Mouse (Mus musculus): ENCODE results near the gene Stxbp6. TPM values are rescaled to one million over a fixed set of nuclear protein-coding genes. Genes with fewer than 3 reads are reported as not detected.

Stxbp6 gene
- total RNA-seq, 2 experiments from 2014 or later: 55.4 to 56.9 TPM

DNA sequence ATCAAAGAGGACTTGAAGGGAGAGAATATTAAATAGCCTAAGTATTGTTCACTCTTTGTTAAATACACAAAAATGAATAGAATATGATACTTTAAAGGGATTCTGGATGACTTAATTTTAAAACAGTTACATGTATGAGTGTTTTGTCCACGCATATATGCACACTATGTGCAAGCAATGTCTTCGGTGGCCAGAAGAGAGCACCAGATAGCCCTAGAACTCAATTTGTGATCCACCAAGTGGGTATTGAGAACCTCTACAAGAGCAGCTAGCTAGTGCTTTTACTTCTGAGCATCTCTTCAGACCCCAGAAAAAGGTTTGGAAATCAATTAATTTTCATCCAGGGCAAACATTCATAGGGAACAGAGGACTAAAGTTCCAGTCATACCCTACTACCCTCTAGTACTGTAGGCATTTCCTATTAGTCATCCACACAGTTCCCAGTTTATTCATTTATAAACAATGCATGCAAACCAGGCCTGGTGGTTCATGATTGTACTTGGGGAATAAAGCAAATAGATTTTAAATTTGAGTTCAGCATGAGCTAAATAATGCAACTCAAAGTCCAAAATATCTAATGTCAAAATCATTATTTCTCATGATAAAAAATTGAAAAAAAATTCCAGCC lies 64.4 kb downstream of the Stxbp6 start:
- no peak for DNase-seq (ENCODE audit: low spot score in 2 of 2)
- intact Hi-C loops (cut with DNase I): loop anchor here (2.0 kb wide), 1 partner anchor 63 kb away; no protein-coding TSS in a partner anchor

DNA sequence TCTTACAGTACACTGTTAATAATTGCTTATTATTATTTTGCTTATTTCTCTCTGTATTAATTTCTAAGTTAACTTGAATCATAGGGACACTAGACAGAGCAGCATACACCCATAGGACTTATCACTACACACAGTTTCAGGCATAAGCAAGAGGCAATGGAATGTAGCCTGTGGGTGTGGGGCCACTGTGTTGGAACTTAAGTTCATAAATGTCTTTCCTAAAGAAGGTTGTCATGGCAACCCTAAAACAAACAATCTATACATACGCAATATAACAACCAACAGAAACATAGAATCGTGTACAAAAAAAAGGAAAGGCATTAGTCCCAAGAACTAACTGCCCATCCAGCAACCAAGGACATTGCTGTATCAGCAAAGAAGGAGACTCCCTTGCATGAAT lies 67.9 kb downstream of the Stxbp6 start:
- intact Hi-C loops (cut with DNase I): no loop called here

DNA sequence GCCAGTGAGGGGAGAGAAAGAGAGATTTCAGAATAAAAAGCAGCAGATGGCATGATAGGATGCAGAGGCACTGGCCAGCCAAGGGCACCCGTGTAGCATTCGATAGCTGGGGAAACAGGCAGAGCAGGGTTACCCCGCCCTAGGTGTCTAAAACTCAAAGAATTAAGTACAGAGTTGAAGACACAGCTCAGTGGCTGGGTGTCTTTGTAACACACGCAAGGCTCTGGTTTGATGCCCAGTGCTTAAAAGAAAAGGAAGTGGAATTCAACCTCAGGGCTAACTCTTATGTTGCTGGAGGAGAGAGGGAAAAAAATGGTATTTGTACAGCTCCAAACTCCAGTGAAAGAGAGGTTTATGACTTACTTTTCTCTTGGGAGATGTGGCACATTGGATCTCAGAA lies 68.5 kb downstream of the Stxbp6 start:
- intact Hi-C loops (cut with DNase I): no loop called here
- no peak for DNase-seq (ENCODE audit: low spot score in 2 of 2)

More for the DNA sequence above, 67.9 kb downstream of the Stxbp6 start:
- DNase-seq (ENCODE audit: low spot score in 2 of 2): no peak

DNA sequence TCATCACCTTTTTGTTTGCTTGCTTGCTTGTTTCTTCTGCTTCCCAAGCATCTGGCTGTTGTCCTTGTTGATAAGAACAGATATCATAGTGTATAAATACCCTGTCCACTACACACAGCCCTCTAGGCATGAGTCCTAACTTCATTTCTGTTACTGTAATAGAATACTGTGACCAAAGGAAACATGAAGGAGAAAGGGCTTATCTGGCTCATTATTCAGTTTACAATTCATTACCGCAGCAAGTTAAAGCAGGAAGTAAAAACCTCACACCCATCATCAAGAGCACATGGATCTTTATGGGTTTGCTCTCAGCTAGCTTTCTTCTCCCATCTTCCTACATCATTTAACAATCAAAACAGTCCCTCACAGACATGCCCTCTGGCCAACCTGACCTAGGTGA lies 72.5 kb downstream of the Stxbp6 start:
- no peak for DNase-seq (ENCODE audit: low spot score in 2 of 2)
- intact Hi-C loops (cut with DNase I): no loop called here

DNA sequence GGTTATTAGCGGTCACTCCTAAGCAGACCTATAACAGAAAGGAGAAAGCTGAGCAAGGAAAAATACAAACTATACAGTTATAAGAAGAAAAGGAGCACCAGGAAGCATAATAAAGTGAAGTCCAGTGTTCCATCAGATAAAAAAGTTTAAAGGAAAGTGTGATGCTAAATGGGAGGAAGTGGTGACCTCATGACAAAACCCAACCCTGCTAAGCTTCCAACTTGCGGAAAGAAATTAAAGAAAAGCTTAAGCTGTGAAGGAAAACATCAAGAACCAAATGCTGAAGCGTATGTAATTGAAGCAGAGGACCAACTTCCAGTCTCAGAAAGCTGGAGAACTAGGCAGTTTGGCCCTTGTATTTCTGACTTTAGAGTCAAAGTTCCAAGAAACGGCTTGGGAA lies 77.1 kb downstream of the Stxbp6 start:
- no peak for DNase-seq (ENCODE audit: low spot score in 2 of 2)
- intact Hi-C loops (cut with DNase I): no loop called here

DNA sequence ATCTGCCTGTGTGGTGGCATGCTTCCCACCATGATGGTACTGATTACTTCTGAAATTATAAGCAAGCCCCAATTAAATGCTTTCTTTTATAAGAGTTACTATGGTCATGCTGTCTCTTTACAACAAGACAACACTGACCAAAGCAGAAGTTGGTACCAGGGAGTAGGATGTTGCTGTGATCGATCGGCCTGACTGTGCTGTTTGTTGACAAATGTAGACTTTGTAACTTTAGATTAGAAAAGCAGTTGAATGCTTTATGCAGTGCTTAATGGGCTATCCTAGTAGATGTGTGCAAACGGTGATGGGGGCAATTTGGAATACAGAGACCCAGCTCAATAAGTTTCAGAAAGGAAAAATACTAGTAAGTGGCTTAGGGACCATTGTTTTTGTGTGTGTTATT lies 77.6 kb downstream of the Stxbp6 start:
- DNase-seq (ENCODE audit: low spot score in 2 of 2): no peak
- intact Hi-C loops (cut with DNase I): no loop called here

DNA sequence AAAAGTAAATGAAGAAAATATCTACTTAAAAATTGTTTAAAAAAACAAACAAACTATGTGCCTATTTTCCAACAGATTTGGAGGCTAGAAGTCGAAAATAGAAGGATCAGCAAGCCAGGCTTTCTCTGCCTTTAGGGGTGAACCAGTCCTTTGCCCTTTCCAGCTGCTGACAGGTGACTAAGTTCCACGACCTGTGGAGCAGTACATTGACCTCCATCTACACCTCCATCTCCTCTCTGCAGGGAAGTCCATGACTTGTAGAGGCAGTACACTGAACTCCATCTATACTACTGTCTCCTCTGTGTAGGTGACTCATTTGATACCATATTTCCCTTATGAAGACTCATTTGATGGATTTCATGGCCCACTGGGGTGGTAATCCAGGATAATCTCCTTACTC lies 78.2 kb downstream of the Stxbp6 start:
- DNase-seq (ENCODE audit: low spot score in 2 of 2): no peak
- intact Hi-C loops (cut with DNase I): no loop called here

DNA sequence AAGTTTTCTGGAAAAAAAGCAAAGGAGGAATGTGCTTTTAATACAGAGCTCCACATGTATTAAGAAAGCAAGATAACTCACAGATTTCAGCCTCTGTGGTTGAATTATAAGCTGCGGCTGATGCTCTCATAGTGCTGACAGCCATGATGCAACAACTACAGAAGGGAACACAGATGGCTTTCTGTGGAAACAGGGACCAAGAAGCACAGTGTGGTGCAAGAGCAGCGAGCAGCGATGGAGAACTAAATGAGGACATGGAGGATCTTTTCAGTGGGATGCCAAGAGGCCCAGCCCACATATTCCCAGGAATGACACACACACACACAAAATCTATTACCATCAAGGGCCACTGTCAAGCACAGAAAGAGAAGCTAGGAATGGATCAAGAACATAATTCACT lies 81.1 kb downstream of the Stxbp6 start:
- intact Hi-C loops (cut with DNase I): loop anchor here (5.0 kb wide), 1 partner anchor 79 kb away; the partner anchor contains the start of gene Stxbp6
- peak; percentile 43 to 59 for DNase-seq (ENCODE audit: low spot score in 2 of 2)

DNA sequence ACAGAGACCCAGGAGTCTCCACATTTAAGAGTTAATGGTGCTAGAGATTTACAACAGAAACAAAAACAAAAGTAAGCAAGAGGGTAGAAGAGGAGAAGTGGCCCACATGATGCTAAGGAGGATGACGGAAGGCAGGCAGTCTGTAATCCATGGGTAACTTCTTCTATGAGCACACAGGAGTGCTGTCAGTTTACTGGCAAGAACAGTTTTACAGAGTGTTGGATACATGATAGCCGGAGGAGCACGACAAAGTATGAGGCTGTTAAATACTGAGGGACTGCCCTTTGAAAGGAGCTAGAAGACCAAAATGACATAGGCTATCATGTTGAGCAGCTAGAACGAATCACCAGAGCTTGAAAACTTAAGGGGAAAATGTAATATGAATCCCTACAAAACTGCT lies 81.7 kb downstream of the Stxbp6 start:
- DNase-seq (ENCODE audit: low spot score in 2 of 2): no peak
- intact Hi-C loops (cut with DNase I): loop anchor here (5.0 kb wide), 1 partner anchor 79 kb away; the partner anchor contains the start of gene Stxbp6

DNA sequence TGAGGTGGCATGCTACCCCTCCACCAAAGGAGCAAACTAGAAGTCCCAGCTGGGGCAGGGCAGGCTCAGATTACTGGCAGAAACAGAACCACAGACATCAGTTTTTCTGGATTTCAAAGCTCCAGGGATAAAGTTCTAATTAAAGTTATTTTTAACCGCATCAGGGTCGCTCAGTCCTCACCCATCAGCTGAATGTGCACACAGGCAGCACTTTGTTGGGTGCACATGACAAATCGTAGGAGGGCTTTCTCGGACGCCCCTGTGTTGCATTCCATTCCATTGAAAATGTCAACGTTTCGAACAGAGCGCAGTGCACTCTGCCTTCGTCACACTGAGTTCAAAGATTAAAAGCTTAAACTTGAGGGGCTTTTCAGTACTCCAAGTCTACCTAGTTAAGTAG lies 84.1 kb downstream of the Stxbp6 start:
- intact Hi-C loops (cut with DNase I): loop anchor here (5.0 kb wide), 1 partner anchor 82 kb away; the partner anchor contains the start of gene Stxbp6
- DNase-seq (ENCODE audit: low spot score in 2 of 2): no peak

DNA sequence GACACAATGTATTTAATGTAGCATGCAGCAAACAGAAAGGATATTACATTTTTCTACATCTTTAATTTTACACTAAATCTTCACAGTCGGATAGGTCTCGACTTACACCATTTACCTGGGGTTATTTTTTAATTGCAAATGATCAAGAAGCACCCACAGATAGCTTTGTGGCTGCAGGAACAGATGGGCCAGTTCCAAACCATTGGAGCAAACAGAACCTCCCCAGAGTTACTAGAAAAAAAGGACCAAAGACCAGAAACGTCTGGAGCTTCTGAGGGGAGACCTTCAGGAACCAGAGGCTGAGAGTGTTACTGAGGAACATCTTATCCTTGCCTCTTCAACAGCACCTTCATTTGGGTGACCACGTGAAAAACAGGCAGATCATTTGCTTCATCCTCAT lies 85.5 kb downstream of the Stxbp6 start:
- no peak for DNase-seq (ENCODE audit: low spot score in 2 of 2)
- intact Hi-C loops (cut with DNase I): no loop called here

DNA sequence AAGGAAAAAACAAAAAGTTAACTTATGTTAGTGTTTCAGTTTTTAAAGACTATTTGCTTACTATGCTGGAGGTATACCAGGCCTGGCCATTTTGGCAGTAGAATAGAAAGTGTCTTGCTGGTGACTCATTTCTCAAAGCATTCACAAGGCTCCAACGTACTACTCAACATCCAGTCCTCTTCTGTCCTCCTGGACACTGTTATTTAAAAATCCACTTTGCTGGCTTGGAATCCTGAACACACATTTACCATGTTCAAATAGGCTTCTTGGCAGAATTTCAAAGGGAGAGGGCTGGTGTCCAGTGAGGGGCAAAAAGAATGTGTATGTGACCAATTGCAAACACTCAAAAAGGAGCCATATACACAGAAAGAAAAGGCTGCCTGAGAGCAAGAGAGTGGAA lies 86.7 kb downstream of the Stxbp6 start:
- intact Hi-C loops (cut with DNase I): no loop called here
- DNase-seq (ENCODE audit: low spot score in 2 of 2): no peak

DNA sequence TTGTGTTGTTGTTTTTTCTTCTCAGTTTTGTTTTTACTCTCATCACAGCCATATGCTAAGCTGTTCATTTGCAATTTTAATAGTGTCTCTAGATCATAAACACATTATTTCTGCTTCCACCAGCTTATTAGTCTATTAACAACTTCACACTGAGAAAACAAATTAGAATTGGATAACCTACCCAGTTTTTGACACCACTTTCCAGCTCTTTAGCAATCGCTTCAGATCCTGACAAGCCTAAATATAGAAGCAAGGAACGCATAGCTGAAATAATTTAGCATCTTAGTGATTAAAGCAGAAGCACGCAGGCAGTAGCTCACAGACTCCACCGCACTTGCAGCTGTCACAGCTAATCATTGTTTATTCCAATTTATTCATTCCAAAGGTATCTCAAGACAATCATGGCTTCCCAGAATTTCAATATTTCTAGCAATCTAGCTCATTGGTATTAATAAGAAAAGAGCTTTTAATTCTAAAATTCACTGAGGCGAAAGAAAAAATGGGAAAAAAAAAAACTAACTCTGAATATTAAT lies 95.1 kb downstream of the Stxbp6 start:
- intact Hi-C loops (cut with DNase I): no loop called here
- DNase-seq (ENCODE audit: low spot score in 2 of 2): no peak

DNA sequence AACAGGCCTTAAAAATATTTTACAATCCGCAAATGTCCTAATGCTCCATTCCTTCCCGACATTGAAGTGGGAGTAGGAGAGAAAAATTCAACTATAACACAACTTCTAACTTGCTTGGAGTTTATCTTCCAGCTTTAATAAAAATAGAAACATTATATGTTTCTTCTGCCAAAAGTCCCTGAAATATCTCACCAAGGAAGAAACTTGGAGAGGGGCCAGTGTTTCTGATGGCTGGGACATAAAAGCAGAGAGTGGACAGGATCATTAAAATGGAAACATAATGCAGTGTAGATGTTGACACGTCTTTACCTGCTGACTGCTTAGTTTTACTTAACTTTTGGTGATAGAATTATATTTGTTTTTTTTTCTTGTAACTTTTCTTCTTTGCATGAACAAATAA lies 99.2 kb downstream of the Stxbp6 start:
- DNase-seq (ENCODE audit: low spot score in 2 of 2): no peak
- intact Hi-C loops (cut with DNase I): no loop called here

DNA sequence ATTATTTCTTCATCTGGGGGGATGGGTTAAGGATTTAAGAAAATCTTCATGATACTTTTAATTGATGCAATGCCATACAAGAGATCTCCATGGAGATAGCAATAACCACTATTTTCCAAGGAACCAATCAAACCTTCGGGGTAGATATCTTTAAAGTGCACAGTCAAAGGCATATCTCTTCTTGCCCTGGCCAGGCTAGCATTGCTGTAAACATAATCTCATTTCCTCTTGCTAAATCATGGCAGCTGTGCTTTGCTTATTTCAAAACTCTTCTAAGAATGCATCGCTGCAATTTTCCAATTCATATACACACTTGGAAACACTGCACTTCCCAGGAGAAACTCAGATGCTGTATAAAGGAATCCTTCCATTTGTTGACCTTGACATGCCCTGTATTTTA lies 103.0 kb downstream of the Stxbp6 start:
- intact Hi-C loops (cut with DNase I): no loop called here
- DNase-seq (ENCODE audit: low spot score in 2 of 2): no peak

DNA sequence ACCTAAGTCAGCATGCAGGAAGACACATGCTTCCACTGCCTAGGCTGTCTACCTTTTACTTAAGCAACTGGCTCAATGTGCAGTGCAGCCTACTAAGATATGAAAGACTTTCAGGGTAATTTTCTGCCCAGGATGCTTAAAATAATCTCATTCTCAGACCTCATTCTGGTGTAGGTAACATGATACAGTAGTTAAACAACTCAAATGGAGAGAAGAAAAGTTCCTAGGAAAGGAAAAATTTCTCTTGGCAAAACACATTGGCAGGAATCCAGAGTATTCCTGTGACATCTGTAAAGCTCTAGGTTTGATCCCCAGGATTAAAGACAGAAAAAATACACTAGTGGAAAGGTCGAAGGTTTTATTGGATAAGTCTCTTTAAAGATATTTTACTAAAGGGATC lies 107.1 kb downstream of the Stxbp6 start:
- intact Hi-C loops (cut with DNase I): no loop called here
- no peak for DNase-seq (ENCODE audit: low spot score in 2 of 2)

DNA sequence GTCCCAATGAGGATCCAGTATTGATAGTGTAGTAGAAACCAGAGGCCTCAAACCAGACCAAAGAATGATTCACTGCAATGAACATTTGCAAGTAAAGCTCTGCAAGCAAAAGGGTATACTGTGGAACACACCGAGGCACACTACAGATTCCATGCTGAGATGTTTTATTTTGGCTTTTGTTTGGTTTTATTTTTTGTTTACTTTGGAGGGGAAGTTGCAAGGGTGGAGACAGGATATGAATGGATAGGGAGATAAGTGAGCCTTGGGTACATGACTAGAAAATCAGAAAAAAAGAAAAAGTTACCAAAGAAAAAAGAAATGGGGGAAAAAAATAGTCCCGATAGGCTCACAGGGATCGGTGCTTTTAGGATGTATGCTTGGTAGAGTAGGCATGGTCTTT lies 117.0 kb downstream of the Stxbp6 start:
- no peak for DNase-seq (ENCODE audit: low spot score in 2 of 2)
- intact Hi-C loops (cut with DNase I): no loop called here

DNA sequence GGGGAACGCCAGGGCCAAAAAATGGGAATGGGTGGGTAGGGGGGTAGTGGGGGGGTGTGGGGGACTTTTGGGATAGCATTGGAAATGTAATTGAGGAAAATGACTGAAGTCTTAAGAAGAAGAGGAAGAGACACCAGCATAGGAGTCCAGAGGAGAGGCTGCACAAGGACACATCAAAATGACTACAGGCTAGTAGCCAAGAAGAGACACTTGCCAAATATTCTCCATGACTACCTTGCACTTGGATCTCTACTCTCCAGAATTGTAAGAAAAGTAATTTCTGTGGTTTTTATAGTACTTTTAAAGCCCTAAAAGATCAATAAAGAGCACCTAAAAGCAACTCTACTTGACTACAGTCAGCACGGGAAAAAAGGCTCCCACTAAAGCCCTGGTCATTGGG lies 121.4 kb downstream of the Stxbp6 start:
- intact Hi-C loops (cut with DNase I): no loop called here
- no peak for DNase-seq (ENCODE audit: low spot score in 2 of 2)

DNA sequence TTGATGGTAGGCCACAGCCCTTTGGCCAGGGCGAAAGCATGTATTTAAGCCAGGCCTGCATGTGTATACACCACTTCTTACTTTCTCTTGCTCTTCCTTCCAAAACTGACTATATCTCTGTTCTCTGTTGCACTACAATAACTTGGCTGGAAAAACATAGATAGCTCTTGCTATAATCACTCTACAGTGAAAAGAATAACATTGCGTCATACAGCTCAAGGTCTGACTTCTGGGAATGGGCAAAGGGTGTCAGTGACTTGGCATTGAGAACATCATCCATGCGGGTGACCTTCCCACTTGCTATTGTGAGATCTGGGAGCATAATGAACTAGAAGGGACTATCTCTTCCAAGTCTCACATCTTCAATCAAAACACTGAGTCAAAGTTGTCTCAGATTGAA lies 122.4 kb downstream of the Stxbp6 start:
- intact Hi-C loops (cut with DNase I): no loop called here
- no peak for DNase-seq (ENCODE audit: low spot score in 2 of 2)

DNA sequence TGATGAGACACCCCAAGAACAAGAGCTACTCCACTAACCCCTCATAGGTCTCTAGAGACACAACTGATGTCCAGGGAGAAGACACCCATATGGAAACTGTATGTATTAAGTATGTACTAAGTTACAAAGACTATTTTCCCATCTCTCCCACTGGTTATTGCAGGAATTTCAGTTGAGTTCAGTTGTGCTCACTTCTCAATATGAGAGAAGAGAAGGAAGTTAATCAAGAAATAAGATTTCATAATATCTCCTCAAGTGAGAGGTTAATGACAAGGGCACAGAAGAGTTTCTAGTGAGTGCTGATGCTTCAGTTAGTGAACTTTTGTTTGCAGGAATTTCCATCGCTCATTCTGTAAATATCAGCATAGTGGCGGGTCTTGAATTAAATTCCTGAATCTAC lies 124.0 kb downstream of the Stxbp6 start:
- DNase-seq (ENCODE audit: low spot score in 2 of 2): no peak
- intact Hi-C loops (cut with DNase I): no loop called here

DNA sequence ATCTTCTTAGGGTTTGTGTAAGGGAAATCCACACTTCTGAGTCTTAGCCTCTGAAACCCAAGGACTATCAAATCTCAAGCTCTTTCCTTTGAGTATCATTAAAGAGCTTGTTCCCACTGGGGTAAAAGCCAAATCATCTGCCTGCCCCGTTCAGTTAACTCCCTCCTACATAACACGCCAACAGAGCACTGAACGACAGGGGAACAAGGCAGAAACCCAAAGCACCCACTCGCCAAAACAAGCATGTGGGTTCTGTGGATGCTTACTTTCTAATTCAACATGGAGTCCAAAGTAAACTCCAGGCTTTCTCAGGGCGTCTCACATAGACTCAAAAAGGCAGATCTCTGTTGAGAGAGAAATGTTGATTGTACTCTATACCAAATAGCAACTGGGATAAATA lies 126.7 kb downstream of the Stxbp6 start:
- DNase-seq (ENCODE audit: low spot score in 2 of 2): no peak
- intact Hi-C loops (cut with DNase I): no loop called here

DNA sequence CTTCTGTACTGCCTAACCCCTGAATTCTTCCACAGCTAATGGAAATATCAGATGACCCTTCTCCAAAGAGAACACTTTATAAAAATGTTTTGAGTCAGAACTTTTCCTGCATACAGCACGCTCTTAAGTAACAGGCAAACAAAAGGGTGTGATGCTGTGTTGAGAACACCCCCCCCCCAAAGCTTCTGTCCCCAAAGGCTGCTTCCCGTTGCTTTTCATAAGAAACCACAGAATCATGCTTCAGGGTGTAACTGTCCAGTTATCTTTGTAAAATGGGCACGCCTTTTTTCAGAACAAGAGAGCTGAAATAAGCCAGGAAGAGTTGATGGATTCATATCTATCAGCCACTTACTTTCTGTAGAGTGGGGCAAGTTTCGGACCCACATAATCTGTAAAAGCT lies 134.2 kb downstream of the Stxbp6 start:
- DNase-seq (ENCODE audit: low spot score in 2 of 2): no peak

More for the DNA sequence above, 134.2 kb downstream of the Stxbp6 start:
- intact Hi-C loops (cut with DNase I): no loop called here

All from left cerebral cortex, postnatal 36 days (tissue).